Mouse (Mus musculus) small intestine, adult 2 months (tissue): ENCODE measurements around the gene Lysmd1.

Experiments used
- CTCF ChIP-seq: fragments of 200-500 bp; IDR thresholded peaks from 2 replicates; pipeline ENCODE4 v1.5.1; 2012; ENCODE audit warnings: low read depth, mild to moderate bottlenecking, control low read depth, inconsistent platforms, low read length, moderate library complexity, mixed read lengths; ENCODE audit not compliant: insufficient replicate concordance, insufficient read length; ENCODE audit errors: extremely low read depth
- POLR2A ChIP-seq: fragments of 200-500 bp; IDR thresholded peaks from 2 replicates; pipeline ENCODE4 v1.6.1; 2012; ENCODE audit warnings: low read depth, mild to moderate bottlenecking, control low read depth, inconsistent platforms, low read length, moderate library complexity

- peak; percentile 74 for TF ChIP-seq POLR2A
- no peak for TF ChIP-seq CTCF
These were observed 22.8 kb upstream of the Lysmd1 start, which contains the start of gene Vps72 for GRCm38 (mm10) chr3:95110911-95111726.
